Mouse (Mus musculus) ovary, postnatal 36 days (tissue): ENCODE data around the gene Ercc6.

Source experiments
- DNase-seq: peaks from one replicate; pipeline ENCODE4 v3.0.0; 2022; ENCODE audit warnings: low spot score, mixed read lengths

The Ercc6 gene

DNA sequence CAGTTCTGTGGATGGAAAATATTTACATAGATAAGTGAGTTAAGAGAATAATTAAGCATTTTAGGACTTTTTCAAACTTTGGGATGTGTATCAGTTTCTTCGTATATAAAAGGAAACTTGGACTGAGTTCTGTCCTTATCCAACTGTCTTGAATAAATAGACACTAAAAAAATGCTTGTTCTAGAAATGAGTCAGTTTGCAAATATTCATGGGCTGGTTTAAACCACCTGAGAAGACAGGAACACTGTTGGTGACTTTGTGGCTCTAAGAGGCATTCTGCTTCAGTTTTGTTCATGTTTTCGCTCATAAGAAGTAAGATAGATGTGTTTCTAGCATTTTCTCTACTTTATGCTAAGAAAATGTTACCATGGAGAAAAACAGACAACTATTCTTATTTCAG, 5.2 kb downstream of the Ercc6 start:
- no peak for DNase-seq

GRCm38 (mm10) chr14:32520400-32520926, 7.1 kb downstream of the Ercc6 start:
- no peak for DNase-seq

- DNase-seq: no peak
Observed at GRCm38 (mm10) chr14:32522336-32522735, 9.0 kb downstream of the Ercc6 start.

- DNase-seq: no peak
Observed at GRCm38 (mm10) chr14:32524071-32524470, 10.8 kb downstream of the Ercc6 start.

GRCm38 (mm10) chr14:32525996-32526705, 12.8 kb downstream of the Ercc6 start:
- no peak for DNase-seq

GRCm38 (mm10) chr14:32527211-32527610, 13.9 kb downstream of the Ercc6 start:
- no peak for DNase-seq

DNA sequence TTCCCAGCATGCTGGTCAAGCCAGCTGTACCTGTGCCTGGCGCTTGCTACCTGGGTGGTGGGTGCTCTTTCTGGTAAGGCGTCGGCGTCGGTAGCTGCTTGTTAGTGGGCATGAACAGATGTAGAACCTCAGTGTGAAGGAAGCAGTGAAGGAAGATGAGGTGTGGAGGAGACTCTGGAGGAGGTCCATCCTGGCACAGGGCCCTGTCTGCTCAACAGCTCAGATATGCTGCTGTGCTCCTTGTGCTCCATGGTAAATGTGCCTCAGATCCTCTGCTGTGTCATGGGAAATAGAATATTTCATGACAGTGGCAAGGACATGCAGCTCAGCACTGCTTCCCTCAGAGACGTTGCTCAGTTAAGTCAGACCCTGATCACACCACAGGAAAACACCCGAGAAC, 15.7 kb downstream of the Ercc6 start:
- DNase-seq: no peak

GRCm38 (mm10) chr14:32530896-32531295, 17.6 kb downstream of the Ercc6 start:
- DNase-seq: peak; percentile 15

- DNase-seq: no peak
Observed at GRCm38 (mm10) chr14:32531371-32531770, 18.1 kb downstream of the Ercc6 start.

- DNase-seq: no peak
Observed at GRCm38 (mm10) chr14:32532381-32533147, 19.2 kb downstream of the Ercc6 start.

GRCm38 (mm10) chr14:32533148-32533520, 19.8 kb downstream of the Ercc6 start:
- no peak for DNase-seq

DNA sequence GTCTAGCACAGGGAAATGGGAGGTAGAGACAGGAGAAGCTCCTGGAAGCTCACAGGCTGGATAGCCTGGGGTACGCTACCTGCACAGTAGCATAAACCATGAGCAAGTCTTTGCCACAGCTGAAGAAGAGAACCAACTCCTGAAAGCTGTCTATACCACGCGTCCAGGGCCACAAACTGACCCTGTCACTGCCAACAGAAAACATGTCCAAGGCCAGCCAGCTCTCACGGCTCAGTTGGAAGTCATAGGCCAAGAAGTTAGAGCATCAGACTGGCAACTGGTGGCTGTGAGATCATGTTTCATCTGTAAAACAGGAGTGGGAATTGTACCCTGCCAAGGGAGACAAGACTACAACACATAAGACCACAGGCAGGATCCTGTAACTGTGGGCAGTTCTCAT, 20.3 kb downstream of the Ercc6 start:
- DNase-seq: no peak

DNA sequence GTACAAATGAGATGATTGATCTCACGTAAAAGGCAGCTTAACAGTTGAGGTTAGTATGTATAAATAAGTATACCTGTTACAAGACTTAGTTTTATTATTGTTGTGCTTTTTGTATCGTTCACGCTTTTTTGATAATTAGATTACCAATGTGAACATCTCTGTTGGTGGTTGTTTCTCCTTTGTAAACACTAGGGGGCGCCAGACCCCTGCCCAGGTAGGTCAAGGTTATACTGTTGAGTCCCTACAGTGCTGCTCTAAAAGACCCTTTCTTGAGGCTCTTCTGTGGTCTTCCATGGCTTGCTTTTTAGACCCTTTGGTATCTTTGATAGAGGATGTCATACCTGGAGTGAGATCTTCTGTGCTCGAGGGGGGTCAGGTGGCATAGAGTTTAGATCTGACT, 20.8 kb downstream of the Ercc6 start:
- no peak for DNase-seq

- DNase-seq: no peak
Observed at GRCm38 (mm10) chr14:32536763-32537162, 23.4 kb downstream of the Ercc6 start.

- DNase-seq: no peak
Observed at GRCm38 (mm10) chr14:32538115-32538514, 24.8 kb downstream of the Ercc6 start.

- DNase-seq: no peak
Observed at GRCm38 (mm10) chr14:32543075-32543474, 29.8 kb downstream of the Ercc6 start.

- DNase-seq: no peak
Observed at GRCm38 (mm10) chr14:32546676-32547075, 33.4 kb downstream of the Ercc6 start.

DNA sequence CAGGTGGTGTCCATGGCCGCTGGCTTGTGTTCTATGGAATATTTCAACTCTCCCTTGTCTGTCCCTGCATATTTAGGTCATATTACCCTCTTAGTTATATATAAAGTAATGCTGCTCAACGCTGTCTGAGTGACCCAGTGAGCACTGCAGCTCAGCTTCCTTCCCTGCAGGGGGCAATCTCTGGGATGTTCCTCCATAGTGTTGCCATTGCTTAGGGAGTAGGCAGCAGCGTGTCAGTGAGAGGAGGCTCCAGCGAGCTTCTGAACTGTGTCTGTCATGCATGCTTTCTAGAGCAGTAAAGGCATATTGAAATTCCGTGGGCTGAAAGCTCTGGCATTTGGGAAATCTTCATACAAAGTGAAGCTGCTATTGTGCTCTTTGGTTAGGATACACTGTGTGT, 38.5 kb downstream of the Ercc6 start:
- no peak for DNase-seq

DNA sequence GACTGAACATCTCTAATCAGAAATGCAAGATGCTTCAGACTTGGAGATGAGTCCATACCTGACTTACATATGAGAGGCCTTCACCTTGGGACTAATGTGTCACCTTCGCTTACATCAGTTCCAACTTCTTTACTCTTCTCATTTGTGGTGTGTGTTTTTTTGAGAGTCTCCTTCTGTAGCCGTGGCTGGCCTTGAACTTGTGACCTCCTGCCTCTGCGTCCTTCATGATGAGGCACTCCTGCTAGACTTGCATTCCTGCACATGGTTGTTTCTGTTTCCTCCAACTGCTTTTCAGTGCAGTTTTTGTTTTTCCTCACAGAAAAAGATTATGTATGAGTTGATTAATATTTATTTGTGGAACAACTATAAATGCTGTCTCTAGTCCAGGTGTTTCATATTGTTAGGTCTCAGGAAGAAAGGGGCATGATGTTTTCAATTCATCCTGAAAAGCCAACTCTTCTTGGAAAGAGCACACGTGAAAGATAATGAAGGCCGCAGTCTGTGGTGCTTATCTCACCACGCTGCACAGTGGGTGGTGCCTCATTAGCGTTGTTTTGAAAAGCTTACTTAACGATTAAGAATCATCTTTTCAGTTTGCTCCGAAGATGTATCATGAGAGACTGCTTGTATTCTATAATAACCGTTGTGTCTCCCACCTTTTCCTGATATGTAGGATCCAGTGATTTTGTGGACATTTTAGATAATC, 40.0 kb downstream of the Ercc6 start:
- peak; percentile 20 for DNase-seq

DNA sequence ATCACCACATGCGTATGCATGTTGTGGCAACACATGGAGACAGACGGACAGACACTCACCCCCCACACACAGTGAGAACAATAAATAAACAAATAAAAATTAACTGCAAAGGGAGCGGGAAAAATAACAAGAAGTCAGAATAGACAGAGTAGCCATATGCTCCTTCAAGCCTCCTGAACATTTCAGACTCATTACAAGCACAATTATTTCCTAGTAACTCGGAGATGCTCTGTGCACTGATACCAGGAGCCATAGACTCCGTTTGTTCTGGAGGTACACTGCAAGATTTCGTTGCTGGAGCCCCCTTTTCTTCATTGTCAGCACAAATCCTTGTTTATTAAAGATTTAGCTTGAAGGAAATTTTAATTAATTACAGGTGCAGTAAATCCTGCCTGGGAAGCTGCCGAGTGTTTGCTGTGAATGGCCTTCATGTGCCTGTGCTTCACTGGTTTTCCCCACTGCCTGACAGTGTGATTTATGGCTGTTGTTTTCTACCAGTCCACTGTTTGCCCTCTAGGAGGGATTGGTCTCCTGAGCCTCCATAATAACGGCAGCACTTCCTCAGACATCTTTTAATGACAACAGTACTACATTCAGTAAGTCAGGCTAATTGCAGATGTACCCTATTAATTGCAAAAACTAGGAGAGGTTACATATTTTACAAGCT, 41.7 kb downstream of the Ercc6 start:
- no peak for DNase-seq

GRCm38 (mm10) chr14:32561428-32561827, 48.1 kb downstream of the Ercc6 start:
- no peak for DNase-seq

- DNase-seq: no peak
Observed at GRCm38 (mm10) chr14:32563661-32564060, 50.3 kb downstream of the Ercc6 start.
